Mouse (Mus musculus) heart, embryonic 13.5 days (tissue): ENCODE data around the gene Grik3. TPM values are rescaled to one million over a fixed set of nuclear protein-coding genes. Genes with fewer than 3 reads are reported as not detected.

Experiments
- ATAC-seq: fragments of 200-750 bp; cut with Nextera tagmentation; 2 replicates; pipeline ENCODE4 v1.8.0; 2017; ENCODE audit warnings: moderate TSS enrichment; ENCODE audit not compliant: insufficient number of reproducible peaks, low FRiP score, low TSS enrichment; ENCODE audit errors: extremely low read depth
- H3K27ac ChIP-seq: fragments of 300-500 bp; sonication (generic); replicated peaks from 2 replicates; pipeline ENCODE4 v1.5.1; 2015; ENCODE audit warnings: moderate library complexity, mild to moderate bottlenecking, inconsistent platforms
- H3K27me3 ChIP-seq: fragments of 300-500 bp; sonication (generic); replicated peaks from 2 replicates; pipeline ENCODE4 v1.6.1; 2015; ENCODE audit warnings: mild to moderate bottlenecking, inconsistent platforms
- H3K36me3 ChIP-seq: fragments of 300-500 bp; sonication (generic); 2 replicates; pipeline ENCODE4 v1.6.1; 2015; ENCODE audit warnings: mild to moderate bottlenecking, inconsistent platforms
- H3K4me1 ChIP-seq: fragments of 300-500 bp; sonication (generic); 2 replicates; pipeline ENCODE4 v1.6.1; 2015; ENCODE audit warnings: inconsistent platforms
- H3K4me2 ChIP-seq: fragments of 300-500 bp; sonication (generic); 2 replicates; pipeline ENCODE4 v1.6.1; 2015; ENCODE audit warnings: inconsistent platforms, mild to moderate bottlenecking, moderate library complexity
- H3K4me3 ChIP-seq: fragments of 300-500 bp; sonication (generic); 2 replicates; pipeline ENCODE4 v1.5.1; 2015; ENCODE audit warnings: moderate library complexity, mild to moderate bottlenecking, inconsistent platforms
- H3K9ac ChIP-seq: fragments of 300-500 bp; sonication (generic); 2 replicates; pipeline ENCODE4 v1.6.1; 2015; ENCODE audit warnings: inconsistent platforms, mild to moderate bottlenecking, moderate library complexity
- H3K9me3 ChIP-seq: fragments of 300-500 bp; sonication (generic); 2 replicates; pipeline ENCODE4 v1.6.1; 2016; ENCODE audit warnings: inconsistent platforms
- WGBS: fragments of 180-500 bp; shearing (Covaris S2); methylation state at CpG from one replicate; pipeline ENCODE4 v1.1.7; 2015; ENCODE audit warnings: mixed read lengths; 5-methylcytosine and 5-hydroxymethylcytosine counted together
- polyA plus RNA-seq: library from polyadenylated mRNA; unstranded; fragments of >200 nt; fragmentation: Nextera tagmentation; extraction: Ambion mirVana; gene quantifications from 2 replicates; pipeline ENCODE4 v1.2.1, GENCODE M21; 2015

Gene Grik3
- polyA plus RNA-seq, 1 experiment from 2014 or later, result 0.31 TPM

GRCm38 (mm10) chr4:125658376-125658775, 167.9 kb downstream of the Grik3 start:
- Histone ChIP-seq H3K9me3 (no peaks in the 10 kb centered on the region), H3K36me3 (no peaks in the 10 kb centered on the region), H3K27me3 (no peaks in the 10 kb centered on the region; the same call in 1 of the 2 replicates), H3K27ac (no peak overlapping the region), H3K9ac (no peak overlapping the region), H3K4me1 (no peaks in the 10 kb centered on the region), H3K4me3 (no peak overlapping the region), H3K4me2 (no peak overlapping the region)
- WGBS, result 49% methylated on average over 8 of the region's 8 CpGs
- no peak for ATAC-seq

GRCm38 (mm10) chr4:125661982-125662381, 171.5 kb downstream of the Grik3 start:
- H3K27ac ChIP-seq, result no peak overlapping the region
- H3K4me1 ChIP-seq, result peaks cover 4% of the 10 kb centered on the region; the same call in 1 of the 2 replicates
- no peak for ATAC-seq
- no peak overlapping the region for H3K4me2 ChIP-seq
- H3K4me3 ChIP-seq, result no peak overlapping the region
- no peaks in the 10 kb centered on the region; the same call in 1 of the 2 replicates for H3K27me3 ChIP-seq
- no peak overlapping the region for H3K9ac ChIP-seq
- H3K36me3 ChIP-seq, result no peaks in the 10 kb centered on the region
- H3K9me3 ChIP-seq, result no peaks in the 10 kb centered on the region
- 83% methylated on average over 6 of the region's 6 CpGs for WGBS

- H3K27me3 ChIP-seq, result no peaks in the 10 kb centered on the region; the same call in 1 of the 2 replicates
- no peaks in the 10 kb centered on the region for H3K9me3 ChIP-seq
- no peak for ATAC-seq
- no peak overlapping the region for H3K4me3 ChIP-seq
- H3K4me2 ChIP-seq, result no peak overlapping the region
- H3K4me1 ChIP-seq, result peaks cover 4% of the 10 kb centered on the region; the same call in 1 of the 2 replicates
- no peak overlapping the region for H3K9ac ChIP-seq
- no peaks in the 10 kb centered on the region for H3K36me3 ChIP-seq
- WGBS, result 73% methylated on average over 8 of the region's 8 CpGs
- no peak overlapping the region for H3K27ac ChIP-seq
These were observed 172.8 kb downstream of the Grik3 start for GRCm38 (mm10) chr4:125663262-125663661.

GRCm38 (mm10) chr4:125665955-125666354, 175.5 kb downstream of the Grik3 start:
- Histone ChIP-seq H3K4me3 (no peak overlapping the region), H3K9ac (no peak overlapping the region), H3K27ac (no peak overlapping the region), H3K27me3 (no peaks in the 10 kb centered on the region), H3K36me3 (no peaks in the 10 kb centered on the region), H3K4me1 (peaks cover 4% of the 10 kb centered on the region; the same call in 1 of the 2 replicates), H3K4me2 (no peak overlapping the region), H3K9me3 (no peaks in the 10 kb centered on the region)
- 74% methylated on average over 5 of the region's 5 CpGs for WGBS
- ATAC-seq, result no peak

- 88% methylated on average over 13 of the region's 13 CpGs for WGBS
- no peak overlapping the region for H3K27ac ChIP-seq
- H3K9me3 ChIP-seq, result no peaks in the 10 kb centered on the region
- H3K4me1 ChIP-seq, result peaks cover 2% of the 10 kb centered on the region; the same call in 1 of the 2 replicates
- H3K4me3 ChIP-seq, result no peak overlapping the region
- H3K4me2 ChIP-seq, result no peak overlapping the region
- ATAC-seq, result no peak
- no peaks in the 10 kb centered on the region for H3K27me3 ChIP-seq
- H3K9ac ChIP-seq, result no peak overlapping the region
- no peaks in the 10 kb centered on the region for H3K36me3 ChIP-seq
These were observed 191.5 kb downstream of the Grik3 start for GRCm38 (mm10) chr4:125682007-125682406.

- peaks cover 5% of the 10 kb centered on the region; the same call in 1 of the 2 replicates for H3K4me1 ChIP-seq
- 33% methylated on average over 8 of the region's 8 CpGs for whole genome bisulfite sequencing
- H3K27me3 ChIP-seq, result no peaks in the 10 kb centered on the region; the same call in 1 of the 2 replicates
- no peaks in the 10 kb centered on the region for H3K9me3 ChIP-seq
- H3K36me3 ChIP-seq, result no peaks in the 10 kb centered on the region
- H3K4me2 ChIP-seq, result no peak overlapping the region
- no peak overlapping the region for H3K4me3 ChIP-seq
- H3K27ac ChIP-seq, result no peak overlapping the region
- no peak for ATAC-seq
- no peak overlapping the region for H3K9ac ChIP-seq
These were observed 196.6 kb downstream of the Grik3 start for GRCm38 (mm10) chr4:125687078-125687477.

- ATAC-seq, result no peak
- peaks cover 60% of the 10 kb centered on the region for H3K27me3 ChIP-seq
- no peaks in the 10 kb centered on the region for H3K36me3 ChIP-seq
- H3K27ac ChIP-seq, result no peak overlapping the region
- H3K9ac ChIP-seq, result no peak overlapping the region
- 57% methylated on average over 6 of the region's 6 CpGs for WGBS
- no peaks in the 10 kb centered on the region for H3K4me1 ChIP-seq
- H3K9me3 ChIP-seq, result no peaks in the 10 kb centered on the region
- no peak overlapping the region for H3K4me2 ChIP-seq
- no peak overlapping the region for H3K4me3 ChIP-seq
These were observed 204.9 kb downstream of the Grik3 start for GRCm38 (mm10) chr4:125695431-125695830.

- H3K27me3 ChIP-seq, result peaks cover 64% of the 10 kb centered on the region
These were observed 205.9 kb downstream of the Grik3 start for GRCm38 (mm10) chr4:125696182-125696939.

GRCm38 (mm10) chr4:125697626-125698025, 207.1 kb downstream of the Grik3 start:
- no peak for ATAC-seq
- Histone ChIP-seq H3K36me3 (no peaks in the 10 kb centered on the region), H3K4me3 (no peak overlapping the region), H3K27ac (no peak overlapping the region), H3K4me2 (no peak overlapping the region), H3K9me3 (no peaks in the 10 kb centered on the region), H3K4me1 (peaks cover 3% of the 10 kb centered on the region), H3K9ac (no peak overlapping the region), H3K27me3 (peaks cover 73% of the 10 kb centered on the region)
- WGBS, result 27% methylated on average over 9 of the region's 9 CpGs

More at GRCm38 (mm10) chr4:125696182-125696939, 205.9 kb downstream of the Grik3 start:
- Histone ChIP-seq H3K4me2 (no peak overlapping the region), H3K36me3 (no peaks in the 10 kb centered on the region), H3K27ac (no peak overlapping the region), H3K9ac (no peak overlapping the region), H3K4me3 (no peak overlapping the region), H3K9me3 (no peaks in the 10 kb centered on the region), H3K4me1 (no peaks in the 10 kb centered on the region)
- ATAC-seq, result no peak
- 31% methylated on average over 18 of the region's 18 CpGs for WGBS

GRCm38 (mm10) chr4:125699056-125699455, 208.6 kb downstream of the Grik3 start:
- Histone ChIP-seq H3K27ac (no peak overlapping the region), H3K27me3 (peaks cover 70% of the 10 kb centered on the region), H3K36me3 (no peaks in the 10 kb centered on the region), H3K4me2 (no peak overlapping the region), H3K9me3 (no peaks in the 10 kb centered on the region), H3K4me3 (no peak overlapping the region), H3K9ac (no peak overlapping the region), H3K4me1 (peaks cover 16% of the 10 kb centered on the region)
- 73% methylated on average over 7 of the region's 7 CpGs for WGBS
- ATAC-seq, result no peak

GRCm38 (mm10) chr4:125700331-125700730, 209.8 kb downstream of the Grik3 start:
- Histone ChIP-seq H3K36me3 (no peaks in the 10 kb centered on the region), H3K4me1 (peaks cover 16% of the 10 kb centered on the region), H3K4me2 (no peak overlapping the region), H3K27ac (no peak overlapping the region), H3K27me3 (peaks cover 64% of the 10 kb centered on the region), H3K9ac (no peak overlapping the region), H3K4me3 (no peak overlapping the region), H3K9me3 (no peaks in the 10 kb centered on the region)
- 65% methylated on average over 8 of the region's 8 CpGs for WGBS
- no peak for ATAC-seq
